Mouse (Mus musculus) ES-E14 (cell line): Measurements from ENCODE around the gene Ccr4.

Experiments
- HCFC1 ChIP-seq: IDR thresholded peaks from 2 replicates; pipeline ENCODE4 v1.6.1; 2012; ENCODE audit warnings: low read length, inconsistent platforms, borderline replicate concordance; ENCODE audit not compliant: insufficient read depth
- MAFK ChIP-seq: IDR thresholded peaks from 2 replicates; pipeline ENCODE4 v1.6.1; 2014; ENCODE audit warnings: mild to moderate bottlenecking, low read depth, low read length, inconsistent platforms; ENCODE audit not compliant: insufficient read depth
- ZNF384 ChIP-seq: IDR thresholded peaks from 2 replicates; pipeline ENCODE4 v1.6.1; 2012; ENCODE audit warnings: low read depth, low read length, inconsistent platforms

DNA sequence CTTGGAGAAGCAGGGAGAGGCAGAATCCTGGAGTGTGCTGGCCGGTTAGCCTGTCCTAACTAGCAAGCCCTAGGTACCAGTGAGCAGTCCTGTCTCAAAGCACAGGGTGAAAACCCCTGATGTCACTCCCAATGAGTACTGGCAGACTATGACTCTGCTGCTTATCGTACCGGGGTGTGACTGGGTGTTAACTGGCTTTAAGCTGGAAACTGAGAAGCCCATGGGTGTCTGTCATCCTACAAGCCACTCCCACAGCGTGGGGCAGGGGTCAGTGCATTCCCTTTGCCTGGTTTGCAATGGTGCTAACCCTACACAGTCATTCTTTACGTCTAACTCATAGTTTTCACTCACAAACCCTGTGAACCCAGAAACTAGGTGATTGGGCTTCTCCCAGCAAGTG lies 36.5 kb downstream of the Ccr4 start:
- TF ChIP-seq MAFK (no peak), ZNF384 (no peak), HCFC1 (no peak)
